Mouse (Mus musculus): Measurements from ENCODE around the gene Smyd3. TPM values are rescaled to one million over a fixed set of nuclear protein-coding genes. Genes with fewer than 3 reads are reported as not detected.

The Smyd3 gene
- polyA plus RNA-seq (2015; fragmentation: Nextera tagmentation; extraction: Ambion mirVana): 27.0 and 30.6 TPM in 2 replicates

GRCm38 (mm10) chr1:179517713-179518465 lies at the start of gene Smyd3:
Gene Smyd3, minus strand, starts transcription at chr1:179518041.
- H3K4me2 ChIP-seq (ENCODE audit: low read length): peak within 1 kb of the TSS; percentile 93
- peak within 1 kb of the TSS; percentile 81 for H3K4me3 ChIP-seq (ENCODE audit: low read depth, low read length)
- peaks cover 7% of the 10 kb centered on the region; the same call in 1 of the 2 replicates for H3K4me1 ChIP-seq (ENCODE audit: control insufficient read depth, insufficient read depth, low read length)
- H3K36me3 ChIP-seq (ENCODE audit: control insufficient read depth, insufficient read depth, low read length): no peaks in the 10 kb centered on the region
- H3K9ac ChIP-seq (ENCODE audit: low read depth, low read length): peak within 1 kb of the TSS; percentile 83
- H3K9me3 ChIP-seq (replicated peaks; ENCODE audit: control insufficient read depth, low read length, poor library complexity, severe bottlenecking): no peaks in the 10 kb centered on the region
- WGBS: 6% methylated on average over 39 of the region's 39 CpGs
- peak; percentile 89 for ATAC-seq
- peak within 1 kb of the TSS; percentile 51; the same call in 1 of the 2 replicates for H3K27ac ChIP-seq (ENCODE audit: low read length)
- H3K27me3 ChIP-seq (ENCODE audit: control insufficient read depth, insufficient read depth, low read depth, low read length): no peaks in the 10 kb centered on the region

GRCm38 (mm10) chr1:179567558-179567957 lies 49.7 kb upstream of the Smyd3 start:
- 43% methylated on average over 7 of the region's 7 CpGs for WGBS
- no peak for ATAC-seq
- Histone ChIP-seq H3K9ac (ENCODE audit: low read depth, low read length) (no peak overlapping the region), H3K4me1 (ENCODE audit: control insufficient read depth, insufficient read depth, low read length) (peaks cover 8% of the 10 kb centered on the region), H3K27me3 (ENCODE audit: control insufficient read depth, insufficient read depth, low read depth, low read length) (no peaks in the 10 kb centered on the region), H3K4me3 (ENCODE audit: low read depth, low read length) (no peak overlapping the region), H3K9me3 (replicated peaks; ENCODE audit: control insufficient read depth, low read length, poor library complexity, severe bottlenecking) (no peaks in the 10 kb centered on the region), H3K36me3 (ENCODE audit: control insufficient read depth, insufficient read depth, low read length) (no peaks in the 10 kb centered on the region), H3K27ac (ENCODE audit: low read length) (no peak overlapping the region), H3K4me2 (ENCODE audit: low read length) (no peak overlapping the region)

GRCm38 (mm10) chr1:179563926-179564325 lies 46.1 kb upstream of the Smyd3 start:
- no peak for ATAC-seq
- 62% methylated on average over 5 of the region's 5 CpGs for WGBS
- peaks cover 8% of the 10 kb centered on the region for H3K4me1 ChIP-seq (ENCODE audit: control insufficient read depth, insufficient read depth, low read length)

GRCm38 (mm10) chr1:179563211-179563610 lies 45.4 kb upstream of the Smyd3 start:
- no peaks in the 10 kb centered on the region for H3K9me3 ChIP-seq (replicated peaks; ENCODE audit: control insufficient read depth, low read length, poor library complexity, severe bottlenecking)
- 82% methylated on average over 4 of the region's 4 CpGs for WGBS
- no peak for ATAC-seq

More at GRCm38 (mm10) chr1:179563926-179564325, 46.1 kb upstream of the Smyd3 start:
- Histone ChIP-seq H3K9ac (ENCODE audit: low read depth, low read length) (no peak overlapping the region), H3K9me3 (replicated peaks; ENCODE audit: control insufficient read depth, low read length, poor library complexity, severe bottlenecking) (no peaks in the 10 kb centered on the region), H3K27ac (ENCODE audit: low read length) (no peak overlapping the region), H3K4me2 (ENCODE audit: low read length) (no peak overlapping the region), H3K27me3 (ENCODE audit: control insufficient read depth, insufficient read depth, low read depth, low read length) (no peaks in the 10 kb centered on the region), H3K36me3 (ENCODE audit: control insufficient read depth, insufficient read depth, low read length) (no peaks in the 10 kb centered on the region), H3K4me3 (ENCODE audit: low read depth, low read length) (no peak overlapping the region)

GRCm38 (mm10) chr1:179560845-179561430 lies 43.1 kb upstream of the Smyd3 start:
- 91% methylated on average over 6 of the region's 6 CpGs for WGBS
- ATAC-seq: no peak
- Histone ChIP-seq H3K4me2 (ENCODE audit: low read length) (no peak overlapping the region), H3K27ac (ENCODE audit: low read length) (no peak overlapping the region), H3K9me3 (replicated peaks; ENCODE audit: control insufficient read depth, low read length, poor library complexity, severe bottlenecking) (no peaks in the 10 kb centered on the region), H3K27me3 (ENCODE audit: control insufficient read depth, insufficient read depth, low read depth, low read length) (no peaks in the 10 kb centered on the region), H3K36me3 (ENCODE audit: control insufficient read depth, insufficient read depth, low read length) (no peaks in the 10 kb centered on the region), H3K4me3 (ENCODE audit: low read depth, low read length) (no peak overlapping the region), H3K9ac (ENCODE audit: low read depth, low read length) (no peak overlapping the region), H3K4me1 (ENCODE audit: control insufficient read depth, insufficient read depth, low read length) (no peaks in the 10 kb centered on the region)

More at GRCm38 (mm10) chr1:179563211-179563610, 45.4 kb upstream of the Smyd3 start:
- H3K27ac ChIP-seq (ENCODE audit: low read length): no peak overlapping the region
- H3K4me2 ChIP-seq (ENCODE audit: low read length): no peak overlapping the region
- H3K4me1 ChIP-seq (ENCODE audit: control insufficient read depth, insufficient read depth, low read length): peaks cover 8% of the 10 kb centered on the region
- H3K4me3 ChIP-seq (ENCODE audit: low read depth, low read length): no peak overlapping the region
- H3K9ac ChIP-seq (ENCODE audit: low read depth, low read length): no peak overlapping the region
- H3K27me3 ChIP-seq (ENCODE audit: control insufficient read depth, insufficient read depth, low read depth, low read length): no peaks in the 10 kb centered on the region
- no peaks in the 10 kb centered on the region for H3K36me3 ChIP-seq (ENCODE audit: control insufficient read depth, insufficient read depth, low read length)

- 83% methylated on average over 11 of the region's 11 CpGs for WGBS
These were observed 41.8 kb upstream of the Smyd3 start for GRCm38 (mm10) chr1:179559446-179560194.

GRCm38 (mm10) chr1:179556921-179557320 lies 39.1 kb upstream of the Smyd3 start:
- Histone ChIP-seq H3K4me1 (ENCODE audit: control insufficient read depth, insufficient read depth, low read length) (peaks cover 2% of the 10 kb centered on the region; the same call in 1 of the 2 replicates), H3K4me3 (ENCODE audit: low read depth, low read length) (no peak overlapping the region), H3K36me3 (ENCODE audit: control insufficient read depth, insufficient read depth, low read length) (no peaks in the 10 kb centered on the region), H3K9ac (ENCODE audit: low read depth, low read length) (no peak overlapping the region), H3K27me3 (ENCODE audit: control insufficient read depth, insufficient read depth, low read depth, low read length) (no peaks in the 10 kb centered on the region), H3K9me3 (replicated peaks; ENCODE audit: control insufficient read depth, low read length, poor library complexity, severe bottlenecking) (no peaks in the 10 kb centered on the region), H3K27ac (ENCODE audit: low read length) (no peak overlapping the region), H3K4me2 (ENCODE audit: low read length) (no peak overlapping the region)
- WGBS: 80% methylated on average over 3 of the region's 3 CpGs
- ATAC-seq: no peak

More at GRCm38 (mm10) chr1:179559446-179560194, 41.8 kb upstream of the Smyd3 start:
- no peaks in the 10 kb centered on the region for H3K4me1 ChIP-seq (ENCODE audit: control insufficient read depth, insufficient read depth, low read length)
- H3K27ac ChIP-seq (ENCODE audit: low read length): no peak overlapping the region
- H3K36me3 ChIP-seq (ENCODE audit: control insufficient read depth, insufficient read depth, low read length): no peaks in the 10 kb centered on the region
- no peak overlapping the region for H3K9ac ChIP-seq (ENCODE audit: low read depth, low read length)
- no peaks in the 10 kb centered on the region for H3K27me3 ChIP-seq (ENCODE audit: control insufficient read depth, insufficient read depth, low read depth, low read length)
- H3K4me3 ChIP-seq (ENCODE audit: low read depth, low read length): no peak overlapping the region
- H3K9me3 ChIP-seq (replicated peaks; ENCODE audit: control insufficient read depth, low read length, poor library complexity, severe bottlenecking): no peaks in the 10 kb centered on the region
- no peak for ATAC-seq
- no peak overlapping the region for H3K4me2 ChIP-seq (ENCODE audit: low read length)

GRCm38 (mm10) chr1:179553949-179554347 lies 36.1 kb upstream of the Smyd3 start:
- no peak for ATAC-seq
- 86% methylated on average over 4 of the region's 4 CpGs for WGBS
- Histone ChIP-seq H3K4me1 (ENCODE audit: control insufficient read depth, insufficient read depth, low read length) (peaks cover 9% of the 10 kb centered on the region; the same call in 1 of the 2 replicates), H3K27me3 (ENCODE audit: control insufficient read depth, insufficient read depth, low read depth, low read length) (no peaks in the 10 kb centered on the region), H3K4me2 (ENCODE audit: low read length) (no peak overlapping the region), H3K9me3 (replicated peaks; ENCODE audit: control insufficient read depth, low read length, poor library complexity, severe bottlenecking) (no peaks in the 10 kb centered on the region), H3K9ac (ENCODE audit: low read depth, low read length) (no peak overlapping the region), H3K27ac (ENCODE audit: low read length) (no peak overlapping the region), H3K36me3 (ENCODE audit: control insufficient read depth, insufficient read depth, low read length) (no peaks in the 10 kb centered on the region), H3K4me3 (ENCODE audit: low read depth, low read length) (no peak overlapping the region)

Data from midbrain, embryonic 16.5 days (tissue).